Mouse (Mus musculus) stomach, embryonic 15.5 days (tissue): ENCODE results near the gene Ahctf1. TPM values are rescaled to one million over a fixed set of nuclear protein-coding genes. Genes with fewer than 3 reads are reported as not detected.
"Not testable (repeated sequence)": the region's sequence is repeated elsewhere in the genome, so short reads cannot be mapped to it uniquely, and the experiment has no call there.

Experiments
- ATAC-seq: fragments of 200-750 bp; cut with Nextera tagmentation; 2 replicates; pipeline ENCODE4 v1.8.0; 2017; ENCODE audit warnings: low read depth, moderate number of reproducible peaks, moderate TSS enrichment; ENCODE audit not compliant: insufficient read depth, low FRiP score
- H3K27ac ChIP-seq: fragments of 300-500 bp; sonication (generic); 2 replicates; pipeline ENCODE4 v1.5.1; 2015; ENCODE audit warnings: mild to moderate bottlenecking, inconsistent platforms
- H3K27me3 ChIP-seq: fragments of 300-500 bp; sonication (generic); replicated peaks from 2 replicates; pipeline ENCODE4 v1.6.1; 2015; ENCODE audit warnings: inconsistent platforms
- H3K36me3 ChIP-seq: fragments of 300-500 bp; sonication (generic); 2 replicates; pipeline ENCODE4 v1.6.1; 2015; ENCODE audit warnings: inconsistent platforms
- H3K4me1 ChIP-seq: fragments of 300-500 bp; sonication (generic); 2 replicates; pipeline ENCODE4 v1.6.1; 2015; ENCODE audit warnings: inconsistent platforms
- H3K4me2 ChIP-seq: fragments of 300-500 bp; sonication (generic); 2 replicates; pipeline ENCODE4 v1.6.1; 2015; ENCODE audit warnings: mild to moderate bottlenecking, inconsistent platforms
- H3K4me3 ChIP-seq: fragments of 300-500 bp; sonication (generic); replicated peaks from 2 replicates; pipeline ENCODE4 v1.5.1; 2015; ENCODE audit warnings: inconsistent platforms
- H3K9ac ChIP-seq: fragments of 300-500 bp; sonication (generic); 2 replicates; pipeline ENCODE4 v1.6.1; 2015; ENCODE audit warnings: inconsistent platforms
- H3K9me3 ChIP-seq: fragments of 300-500 bp; sonication (generic); 2 replicates; pipeline ENCODE4 v1.6.1; 2016; ENCODE audit warnings: inconsistent platforms
- WGBS: fragments of 180-500 bp; shearing (Covaris S2); methylation state at CpG from one replicate; pipeline ENCODE4 v1.1.7; 2015; 5-methylcytosine and 5-hydroxymethylcytosine counted together
- polyA plus RNA-seq: library from polyadenylated mRNA; unstranded; fragments of >200 nt; fragmentation: Nextera tagmentation; extraction: Ambion mirVana; gene quantifications from 2 replicates; pipeline ENCODE4 v1.2.1, GENCODE M21; 2015

The Ahctf1 gene
- polyA plus RNA-seq, 1 experiment from 2014 or later: 24.2 TPM

GRCm38 (mm10) chr1:179734500-179735474 lies 68.7 kb downstream of the Ahctf1 start:
- WGBS: 29% methylated on average over 15 of the region's 15 CpGs
- no peak; the same call in 1 of the 2 replicates for ATAC-seq
- H3K4me2 ChIP-seq: no peak overlapping the region

GRCm38 (mm10) chr1:179731391-179731790 lies 72.1 kb downstream of the Ahctf1 start:
- no peaks in the 10 kb centered on the region for H3K4me1 ChIP-seq
- WGBS: 90% methylated on average over 3 of the region's 3 CpGs
- ATAC-seq: no peak
- no peaks in the 10 kb centered on the region for H3K9me3 ChIP-seq
- H3K36me3 ChIP-seq: no peaks in the 10 kb centered on the region
- H3K4me2 ChIP-seq: no peak overlapping the region
- no peak overlapping the region for H3K9ac ChIP-seq
- H3K27ac ChIP-seq: no peak overlapping the region
- H3K27me3 ChIP-seq: no peaks in the 10 kb centered on the region
- H3K4me3 ChIP-seq: no peak overlapping the region

More at GRCm38 (mm10) chr1:179734500-179735474, 68.7 kb downstream of the Ahctf1 start:
- Histone ChIP-seq H3K9me3 (no peaks in the 10 kb centered on the region), H3K9ac (no peak overlapping the region), H3K27me3 (no peaks in the 10 kb centered on the region), H3K36me3 (no peaks in the 10 kb centered on the region), H3K4me3 (no peak overlapping the region), H3K4me1 (no peaks in the 10 kb centered on the region), H3K27ac (no peak overlapping the region)

DNA sequence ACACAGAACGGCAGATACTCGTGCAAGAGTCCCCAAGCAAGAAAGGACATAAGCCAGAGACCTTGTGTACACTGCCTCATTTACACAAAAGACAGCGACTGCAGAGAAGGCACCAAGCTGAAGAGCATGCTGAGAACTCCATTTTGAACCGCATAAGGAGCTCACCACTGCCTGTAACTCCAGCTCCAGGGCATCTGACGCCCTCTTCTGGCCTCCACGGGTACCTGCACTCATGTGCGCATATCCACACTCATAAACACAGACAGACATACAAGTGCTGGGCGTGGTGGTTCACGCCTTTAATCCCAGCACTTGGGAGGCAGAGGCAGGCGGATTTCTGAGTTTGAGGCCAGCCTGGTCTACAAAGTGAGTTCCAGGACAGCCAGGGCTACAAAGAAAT lies 74.8 kb downstream of the Ahctf1 start:
- H3K9me3 ChIP-seq: no peaks in the 10 kb centered on the region
- H3K9ac ChIP-seq: no peak overlapping the region
- no peak overlapping the region for H3K4me2 ChIP-seq
- H3K36me3 ChIP-seq: no peaks in the 10 kb centered on the region
- no peaks in the 10 kb centered on the region for H3K4me1 ChIP-seq
- H3K27ac ChIP-seq: no peak overlapping the region
- WGBS: 85% methylated on average over 10 of the region's 10 CpGs
- no peak overlapping the region for H3K4me3 ChIP-seq
- H3K27me3 ChIP-seq: no peaks in the 10 kb centered on the region
- ATAC-seq: no peak

DNA sequence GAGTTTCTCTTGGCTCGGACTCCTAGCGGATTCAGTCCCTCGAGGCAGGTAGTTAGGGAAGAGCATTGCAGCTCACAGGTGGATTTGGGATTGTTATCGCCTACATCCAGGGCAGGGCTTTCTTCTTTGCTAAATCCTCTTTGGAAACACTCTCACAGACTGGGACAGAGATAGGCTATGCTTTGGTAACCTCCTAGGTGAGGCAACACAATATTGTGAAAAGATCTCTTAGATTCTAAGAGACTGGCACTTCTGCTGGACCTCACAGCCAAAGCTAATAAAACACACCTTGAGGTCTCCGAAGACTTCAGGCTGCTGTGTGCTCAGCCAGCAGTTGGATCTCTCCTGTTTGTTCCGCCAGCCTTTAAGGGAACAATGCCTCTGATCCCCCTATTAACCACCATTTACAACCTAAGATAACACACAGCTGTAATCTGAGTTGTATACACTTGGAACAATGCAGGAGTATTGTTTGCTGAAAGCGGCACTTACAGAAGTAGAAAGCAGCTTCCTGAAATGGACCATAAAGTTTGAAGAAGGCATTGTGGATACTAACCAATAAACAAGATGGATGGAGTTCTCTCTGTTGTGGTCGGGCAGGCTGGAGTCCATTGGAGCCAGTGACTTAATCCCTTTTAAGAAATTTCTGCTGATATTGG lies 80.5 kb downstream of the Ahctf1 start:
- 61% methylated on average over 8 of the region's 8 CpGs for WGBS
- Histone ChIP-seq H3K27ac (no peak overlapping the region), H3K9me3 (no peaks in the 10 kb centered on the region), H3K4me2 (no peak overlapping the region), H3K9ac (no peak overlapping the region), H3K4me1 (no peaks in the 10 kb centered on the region), H3K27me3 (no peaks in the 10 kb centered on the region), H3K36me3 (no peaks in the 10 kb centered on the region), H3K4me3 (no peak overlapping the region)
- ATAC-seq: no peak

- no peaks in the 10 kb centered on the region for H3K9me3 ChIP-seq
- 83% methylated on average over 4 of the region's 4 CpGs for WGBS
- H3K36me3 ChIP-seq: no peaks in the 10 kb centered on the region
- no peaks in the 10 kb centered on the region for H3K4me1 ChIP-seq
- ATAC-seq: no peak; the same call in 1 of the 2 replicates
- H3K4me3 ChIP-seq: no peak overlapping the region
- no peak overlapping the region for H3K9ac ChIP-seq
- H3K27me3 ChIP-seq: no peaks in the 10 kb centered on the region
- H3K4me2 ChIP-seq: no peak overlapping the region
- no peak overlapping the region for H3K27ac ChIP-seq
Measured at GRCm38 (mm10) chr1:179715786-179716185, 87.7 kb downstream of the Ahctf1 start.

GRCm38 (mm10) chr1:179715289-179715688 lies 88.2 kb downstream of the Ahctf1 start:
- H3K27ac ChIP-seq, H3K9me3 ChIP-seq, H3K36me3 ChIP-seq, H3K27me3 ChIP-seq, H3K4me2 ChIP-seq, H3K4me3 ChIP-seq, ATAC-seq, H3K4me1 ChIP-seq, H3K9ac ChIP-seq: not testable (repeated sequence)
- 83% methylated on average over 4 of the region's 4 CpGs for WGBS

- H3K4me1 ChIP-seq: no peaks in the 10 kb centered on the region
- no peaks in the 10 kb centered on the region for H3K9me3 ChIP-seq
- H3K4me3 ChIP-seq: no peak overlapping the region
- 89% methylated on average over 3 of the region's 3 CpGs for WGBS
- no peak overlapping the region for H3K4me2 ChIP-seq
- no peak overlapping the region for H3K27ac ChIP-seq
- H3K27me3 ChIP-seq: no peaks in the 10 kb centered on the region
- no peak for ATAC-seq
- no peaks in the 10 kb centered on the region for H3K36me3 ChIP-seq
- no peak overlapping the region for H3K9ac ChIP-seq
Measured at GRCm38 (mm10) chr1:179713367-179713766, 90.1 kb downstream of the Ahctf1 start.

GRCm38 (mm10) chr1:179712658-179713057 lies 90.8 kb downstream of the Ahctf1 start:
- no peaks in the 10 kb centered on the region for H3K36me3 ChIP-seq
- H3K27me3 ChIP-seq: no peaks in the 10 kb centered on the region
- H3K9ac ChIP-seq: no peak overlapping the region
- no peaks in the 10 kb centered on the region for H3K9me3 ChIP-seq
- ATAC-seq: no peak
- no peaks in the 10 kb centered on the region for H3K4me1 ChIP-seq
- 79% methylated on average over 7 of the region's 7 CpGs for WGBS
- no peak overlapping the region for H3K27ac ChIP-seq
- H3K4me2 ChIP-seq: no peak overlapping the region
- no peak overlapping the region for H3K4me3 ChIP-seq

- Histone ChIP-seq H3K9me3 (no peaks in the 10 kb centered on the region), H3K27ac (no peak overlapping the region), H3K4me2 (no peak overlapping the region), H3K27me3 (no peaks in the 10 kb centered on the region), H3K36me3 (no peaks in the 10 kb centered on the region), H3K4me3 (no peak overlapping the region), H3K4me1 (no peaks in the 10 kb centered on the region), H3K9ac (no peak overlapping the region)
- 86% methylated on average over 5 of the region's 5 CpGs for WGBS
- no peak for ATAC-seq
Measured at GRCm38 (mm10) chr1:179710739-179711138, 92.7 kb downstream of the Ahctf1 start.

GRCm38 (mm10) chr1:179709390-179709789 lies 94.1 kb downstream of the Ahctf1 start:
- H3K27ac ChIP-seq: no peak overlapping the region
- H3K9me3 ChIP-seq: no peaks in the 10 kb centered on the region
- peak; percentile 43; the same call in 1 of the 2 replicates for ATAC-seq
- no peaks in the 10 kb centered on the region for H3K36me3 ChIP-seq
- no peak overlapping the region for H3K4me3 ChIP-seq
- H3K9ac ChIP-seq: no peak overlapping the region
- 53% methylated on average over 6 of the region's 6 CpGs for WGBS
- H3K4me2 ChIP-seq: no peak overlapping the region
- no peaks in the 10 kb centered on the region for H3K4me1 ChIP-seq
- no peaks in the 10 kb centered on the region for H3K27me3 ChIP-seq

DNA sequence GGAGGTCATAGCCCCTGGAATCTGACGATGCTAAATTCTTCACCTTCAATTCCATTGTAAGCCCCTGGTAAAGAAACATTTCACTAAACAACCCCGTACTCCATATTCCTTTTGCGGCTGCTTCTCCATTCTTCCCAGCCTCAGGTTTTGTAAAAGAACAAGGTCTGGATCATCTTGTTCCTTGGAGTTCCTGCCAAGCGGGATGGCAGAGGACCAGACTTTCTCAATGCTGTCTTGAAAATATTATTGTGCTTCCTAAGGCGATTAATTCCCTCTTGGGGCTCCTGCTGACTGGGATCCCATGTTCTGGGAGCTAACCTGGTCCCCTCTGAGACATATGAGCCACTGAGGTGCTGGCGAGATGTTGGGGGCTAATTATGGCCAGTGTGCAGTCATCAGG lies 98.3 kb downstream of the Ahctf1 start:
- H3K9me3 ChIP-seq: no peaks in the 10 kb centered on the region
- no peak overlapping the region for H3K4me3 ChIP-seq
- WGBS: 84% methylated on average over 6 of the region's 6 CpGs
- H3K9ac ChIP-seq: no peak overlapping the region
- no peak overlapping the region for H3K4me2 ChIP-seq
- no peaks in the 10 kb centered on the region for H3K27me3 ChIP-seq
- H3K4me1 ChIP-seq: no peaks in the 10 kb centered on the region
- no peak overlapping the region for H3K27ac ChIP-seq
- no peak for ATAC-seq
- no peaks in the 10 kb centered on the region for H3K36me3 ChIP-seq

- H3K4me2 ChIP-seq: no peak overlapping the region
- H3K4me3 ChIP-seq: no peak overlapping the region
- no peak overlapping the region for H3K27ac ChIP-seq
- H3K9me3 ChIP-seq: no peaks in the 10 kb centered on the region
- WGBS: 55% methylated on average over 3 of the region's 3 CpGs
- no peak overlapping the region for H3K9ac ChIP-seq
- H3K36me3 ChIP-seq: no peaks in the 10 kb centered on the region
- no peaks in the 10 kb centered on the region for H3K27me3 ChIP-seq
- no peak for ATAC-seq
- H3K4me1 ChIP-seq: no peaks in the 10 kb centered on the region
Measured at GRCm38 (mm10) chr1:179704150-179704549, 99.3 kb downstream of the Ahctf1 start.
